ENCODE assay signal across 23 mouse cellular contexts in genomic region chr5:134858378-134858777, GRCm38 (mm10). TPM values are rescaled to one million over a fixed set of nuclear protein-coding genes. Genes with fewer than 3 reads are reported as not detected.
DNase-seq lines count a peak whose midpoint lies in the region; ATAC-seq and TF ChIP-seq lines count a peak whose summit lies in the region.
"Had no signal": no experiment of that assay in that cellular context is flagged by ENCODE, and none has a peak within 500 bp of the region (broad histone marks: within the 10 kb centered on the region; RNA-seq: fewer than 3 reads in every experiment).

No protein-coding gene starts in this region.

- no peak for TF ChIP-seq POLR2A in limb, embryonic 14.5 days (IDR thresholded peaks at IDR 0.05; ENCODE audit: borderline replicate concordance, extremely low read depth, insufficient read depth, insufficient read length)

- peaks cover 10% of the 10 kb centered on the region; the same call in 1 of the 2 replicates for H3K4me1 ChIP-seq in forebrain, embryonic 10.5 days
- no peaks in the 10 kb centered on the region for H3K4me1 ChIP-seq in forebrain, embryonic 12.5 days
- peaks cover 13% of the 10 kb centered on the region for H3K4me1 ChIP-seq in embryonic facial prominence, embryonic 10.5 days
- peaks cover 17% of the 10 kb centered on the region for H3K4me1 ChIP-seq in embryonic facial prominence, embryonic 13.5 days
- H3K4me1 ChIP-seq in limb, embryonic 14.5 days (ENCODE audit: control insufficient read depth, insufficient read depth, low read length), result peaks cover 23% of the 10 kb centered on the region
- no peaks in the 10 kb centered on the region for H3K4me1 ChIP-seq in midbrain, embryonic 13.5 days (replicated peaks)
- no peaks in the 10 kb centered on the region for H3K4me1 ChIP-seq in midbrain, embryonic 15.5 days
- H3K4me1 ChIP-seq: forebrain, embryonic 13.5 days; heart, embryonic 13.5 days; hindbrain, embryonic 12.5 days had no signal

- H3K4me3 ChIP-seq in forebrain, embryonic 10.5 days, result no peak overlapping the region
- H3K4me3 ChIP-seq in forebrain, embryonic 12.5 days (replicated peaks), result no peak overlapping the region
- H3K4me3 ChIP-seq in embryonic facial prominence, embryonic 10.5 days, result no peak overlapping the region
- no peak overlapping the region for H3K4me3 ChIP-seq in embryonic facial prominence, embryonic 13.5 days
- no peak overlapping the region for H3K4me3 ChIP-seq in limb, embryonic 14.5 days (replicated peaks; ENCODE audit: low read length)
- no peak overlapping the region for H3K4me3 ChIP-seq in midbrain, embryonic 13.5 days (replicated peaks)
- H3K4me3 ChIP-seq in midbrain, embryonic 15.5 days, result no peak overlapping the region
- H3K4me3 ChIP-seq: forebrain, embryonic 13.5 days; gastrocnemius, adult 2 months; heart, embryonic 13.5 days; hindbrain, embryonic 12.5 days had no signal

- H3K27ac ChIP-seq in forebrain, embryonic 10.5 days, result peak overlapping the region; percentile 60
- H3K27ac ChIP-seq in forebrain, embryonic 12.5 days, result no peak overlapping the region
- peak overlapping the region; percentile 37 for H3K27ac ChIP-seq in embryonic facial prominence, embryonic 10.5 days (replicated peaks)
- peak overlapping the region; percentile 86 for H3K27ac ChIP-seq in embryonic facial prominence, embryonic 13.5 days
- no peak overlapping the region; the same call in 1 of the 2 replicates for H3K27ac ChIP-seq in limb, embryonic 14.5 days (replicated peaks; ENCODE audit: low read depth, low read length)
- no peak overlapping the region for H3K27ac ChIP-seq in midbrain, embryonic 13.5 days
- H3K27ac ChIP-seq in midbrain, embryonic 15.5 days, result no peak overlapping the region
- H3K27ac ChIP-seq: forebrain, embryonic 13.5 days; gastrocnemius, adult 2 months; heart, embryonic 13.5 days; hindbrain, embryonic 12.5 days had no signal

- no peaks in the 10 kb centered on the region for H3K36me3 ChIP-seq in forebrain, embryonic 10.5 days (replicated peaks)
- no peaks in the 10 kb centered on the region for H3K36me3 ChIP-seq in forebrain, embryonic 12.5 days (replicated peaks)
- H3K36me3 ChIP-seq in embryonic facial prominence, embryonic 10.5 days (replicated peaks), result no peaks in the 10 kb centered on the region
- no peaks in the 10 kb centered on the region for H3K36me3 ChIP-seq in embryonic facial prominence, embryonic 13.5 days
- no peaks in the 10 kb centered on the region for H3K36me3 ChIP-seq in limb, embryonic 14.5 days (ENCODE audit: control insufficient read depth, insufficient read depth, low read length)
- H3K36me3 ChIP-seq in midbrain, embryonic 13.5 days, result no peaks in the 10 kb centered on the region
- H3K36me3 ChIP-seq in midbrain, embryonic 15.5 days (replicated peaks), result no peaks in the 10 kb centered on the region
- H3K36me3 ChIP-seq: heart, embryonic 13.5 days; hindbrain, embryonic 12.5 days had no signal

- no peak for ATAC-seq in forebrain, embryonic 12.5 days (ENCODE audit: low FRiP score)
- peak; percentile 75 for ATAC-seq in embryonic facial prominence, embryonic 13.5 days (ENCODE audit: insufficient number of reproducible peaks, insufficient read depth, low FRiP score, low TSS enrichment, low read depth)
- peak; percentile 47; the same call in 1 of the 2 replicates for ATAC-seq in limb, embryonic 14.5 days (ENCODE audit: low FRiP score, low read depth)
- no peak for ATAC-seq in midbrain, embryonic 13.5 days
- ATAC-seq in midbrain, embryonic 15.5 days (replicated peaks), result no peak
- ATAC-seq: forebrain, embryonic 13.5 days; forebrain, postnatal 0 days; hindbrain, embryonic 16.5 days; inflammation-experienced regulatory T-cells, adult 6 months had no signal

- no peak overlapping the region for H3K4me2 ChIP-seq in forebrain, embryonic 12.5 days
- H3K4me2 ChIP-seq in embryonic facial prominence, embryonic 13.5 days, result no peak overlapping the region
- H3K4me2 ChIP-seq in limb, embryonic 14.5 days (replicated peaks; ENCODE audit: low read depth, low read length, severe bottlenecking), result no peak overlapping the region
- H3K4me2 ChIP-seq in midbrain, embryonic 13.5 days (replicated peaks), result no peak overlapping the region
- no peak overlapping the region for H3K4me2 ChIP-seq in midbrain, embryonic 15.5 days
- H3K4me2 ChIP-seq: forebrain, embryonic 13.5 days; heart, embryonic 13.5 days; hindbrain, embryonic 12.5 days had no signal

- DNase-seq in forebrain, embryonic 10.5 days (ENCODE audit: extremely low spot score, low spot score), result no peak
- peak; percentile 59 for DNase-seq in embryonic facial prominence, embryonic 10.5 days (ENCODE audit: low spot score)
- DNase-seq in limb, embryonic 14.5 days (ENCODE audit: low spot score), result peak; percentile 65
- DNase-seq: adrenal gland, adult 2 months; adrenal gland, postnatal 25 days; cerebellum, adult 18-20 months; cerebellum, postnatal 10 days; forebrain, postnatal 0 days; gastrocnemius, adult 2 months; gastrocnemius, postnatal 25 days; heart, adult 11 months; heart, postnatal 4 days had no signal

- no peaks in the 10 kb centered on the region; the same call in 1 of the 2 replicates for H3K9me3 ChIP-seq in forebrain, embryonic 10.5 days
- no peaks in the 10 kb centered on the region for H3K9me3 ChIP-seq in forebrain, embryonic 12.5 days
- no peaks in the 10 kb centered on the region for H3K9me3 ChIP-seq in embryonic facial prominence, embryonic 10.5 days
- H3K9me3 ChIP-seq in embryonic facial prominence, embryonic 13.5 days, result no peaks in the 10 kb centered on the region
- no peaks in the 10 kb centered on the region for H3K9me3 ChIP-seq in limb, embryonic 14.5 days (ENCODE audit: control insufficient read depth, low read length)
- peaks cover 3% of the 10 kb centered on the region; the same call in 1 of the 2 replicates for H3K9me3 ChIP-seq in midbrain, embryonic 13.5 days
- no peaks in the 10 kb centered on the region for H3K9me3 ChIP-seq in midbrain, embryonic 15.5 days
- H3K9me3 ChIP-seq: forebrain, embryonic 13.5 days; hindbrain, embryonic 12.5 days had no signal

- H3K27me3 ChIP-seq in forebrain, embryonic 10.5 days (ENCODE audit: poor library complexity, severe bottlenecking), result no peaks in the 10 kb centered on the region
- H3K27me3 ChIP-seq in forebrain, embryonic 12.5 days, result no peaks in the 10 kb centered on the region
- no peaks in the 10 kb centered on the region for H3K27me3 ChIP-seq in embryonic facial prominence, embryonic 10.5 days (replicated peaks; ENCODE audit: low read depth, poor library complexity, severe bottlenecking)
- H3K27me3 ChIP-seq in embryonic facial prominence, embryonic 13.5 days, result no peaks in the 10 kb centered on the region
- H3K27me3 ChIP-seq in limb, embryonic 14.5 days (ENCODE audit: control insufficient read depth, insufficient read depth, low read length), result no peaks in the 10 kb centered on the region
- H3K27me3 ChIP-seq in midbrain, embryonic 13.5 days, result no peaks in the 10 kb centered on the region
- no peaks in the 10 kb centered on the region for H3K27me3 ChIP-seq in midbrain, embryonic 15.5 days (replicated peaks)
- H3K27me3 ChIP-seq: forebrain, embryonic 13.5 days; heart, embryonic 13.5 days; hindbrain, embryonic 12.5 days had no signal

- 70% methylated on average over 10 of the region's 10 CpGs for WGBS in forebrain, embryonic 10.5 days
- WGBS in forebrain, embryonic 12.5 days, result 82% methylated on average over 10 of the region's 10 CpGs
- 63% methylated on average over 10 of the region's 10 CpGs for WGBS in embryonic facial prominence, embryonic 10.5 days
- 32% methylated on average over 10 of the region's 10 CpGs for WGBS in embryonic facial prominence, embryonic 13.5 days
- WGBS in limb, embryonic 14.5 days, result 34% methylated on average over 10 of the region's 10 CpGs
- WGBS in midbrain, embryonic 13.5 days, result 86% methylated on average over 10 of the region's 10 CpGs
- WGBS in midbrain, embryonic 15.5 days, result 81% methylated on average over 10 of the region's 10 CpGs

- H3K9ac ChIP-seq in forebrain, embryonic 12.5 days, result no peak overlapping the region
- H3K9ac ChIP-seq in embryonic facial prominence, embryonic 13.5 days, result no peak overlapping the region
- H3K9ac ChIP-seq in limb, embryonic 14.5 days (ENCODE audit: low read depth, low read length, severe bottlenecking), result no peak overlapping the region
- no peak overlapping the region for H3K9ac ChIP-seq in midbrain, embryonic 13.5 days (replicated peaks)
- H3K9ac ChIP-seq in midbrain, embryonic 15.5 days, result no peak overlapping the region
- H3K9ac ChIP-seq: forebrain, embryonic 13.5 days; forebrain, postnatal 0 days; heart, embryonic 13.5 days; hindbrain, embryonic 12.5 days had no signal

RNA-seq across cellular contexts. Expression of gene Tmem270, which starts 48.2 kb away (rescaled TPM):
- polyA plus RNA-seq in forebrain, embryonic 10.5 days (2016; fragmentation: Nextera tagmentation; extraction: Ambion mirVana), result not detected in 2 replicates
- polyA plus RNA-seq in forebrain, embryonic 12.5 days (2016; fragmentation: Nextera tagmentation; extraction: Ambion mirVana), result not detected in 2 replicates
- polyA plus RNA-seq in embryonic facial prominence, embryonic 10.5 days (2016; fragmentation: Nextera tagmentation; extraction: Ambion mirVana), result not detected in 2 replicates
- not detected in 2 replicates for polyA plus RNA-seq in embryonic facial prominence, embryonic 13.5 days (2015; fragmentation: Nextera tagmentation; extraction: Ambion mirVana)
- not detected in 2 replicates for polyA plus RNA-seq in limb, embryonic 14.5 days (2012; rRNA removed)
- not detected in 2 replicates for polyA plus RNA-seq in limb, embryonic 14.5 days (2014; fragmentation: Nextera tagmentation; extraction: Ambion mirVana)
- not detected in 2 replicates for polyA plus RNA-seq in midbrain, embryonic 13.5 days (2015; fragmentation: Nextera tagmentation; extraction: Ambion mirVana)
- not detected in 2 replicates for polyA plus RNA-seq in midbrain, embryonic 15.5 days (2015; fragmentation: Nextera tagmentation; extraction: Ambion mirVana)
- polyA plus RNA-seq: adrenal gland, adult 2 months; forebrain, embryonic 13.5 days; forebrain, postnatal 0 days; heart, embryonic 13.5 days; heart, postnatal 0 days; hindbrain, embryonic 12.5 days; hindbrain, embryonic 16.5 days; inflammation-experienced regulatory T-cells, adult 6 months; intestine, postnatal 0 days had no signal

RNA-seq across cellular contexts. Expression of gene Cldn13, which starts 56.9 kb away (rescaled TPM):
- 2.0 and 4.9 TPM in 2 replicates for polyA plus RNA-seq in forebrain, embryonic 10.5 days (2016; fragmentation: Nextera tagmentation; extraction: Ambion mirVana)
- polyA plus RNA-seq in forebrain, embryonic 12.5 days (2016; fragmentation: Nextera tagmentation; extraction: Ambion mirVana), result 1.1 and 2.0 TPM in 2 replicates
- polyA plus RNA-seq in embryonic facial prominence, embryonic 10.5 days (2016; fragmentation: Nextera tagmentation; extraction: Ambion mirVana), result 2.1 and 2.8 TPM in 2 replicates
- polyA plus RNA-seq in embryonic facial prominence, embryonic 13.5 days (2015; fragmentation: Nextera tagmentation; extraction: Ambion mirVana), result 0.39 and 2.8 TPM in 2 replicates
- polyA plus RNA-seq in limb, embryonic 14.5 days (2012; rRNA removed), result 0.33 TPM in 2 replicates
- polyA plus RNA-seq in limb, embryonic 14.5 days (2014; fragmentation: Nextera tagmentation; extraction: Ambion mirVana), result not detected in 2 replicates
- polyA plus RNA-seq in midbrain, embryonic 13.5 days (2015; fragmentation: Nextera tagmentation; extraction: Ambion mirVana), result 0.26 and 0.35 TPM in 2 replicates
- 0.32 TPM in 1 of 2 replicates, not detected in the other for polyA plus RNA-seq in midbrain, embryonic 15.5 days (2015; fragmentation: Nextera tagmentation; extraction: Ambion mirVana)
- polyA plus RNA-seq: adrenal gland, adult 2 months; forebrain, embryonic 13.5 days; forebrain, postnatal 0 days; hindbrain, embryonic 16.5 days; inflammation-experienced regulatory T-cells, adult 6 months; intestine, postnatal 0 days had no signal

Comparison
In these comparisons a context has a peak if more than half of its experiments do, and no peak if none do; other contexts are left out.
1. H3K27ac ChIP-seq: peak in forebrain, embryonic 10.5 days (single experiment), embryonic facial prominence, embryonic 10.5 days (single experiment) and embryonic facial prominence, embryonic 13.5 days (single experiment); none in forebrain, embryonic 12.5 days (single experiment), limb, embryonic 14.5 days (single experiment), midbrain, embryonic 13.5 days (single experiment) and midbrain, embryonic 15.5 days (single experiment).
2. ATAC-seq: peak in embryonic facial prominence, embryonic 13.5 days (single experiment) and limb, embryonic 14.5 days (single experiment); none in forebrain, embryonic 12.5 days (single experiment), midbrain, embryonic 13.5 days (single experiment) and midbrain, embryonic 15.5 days (single experiment).